Mouse (Mus musculus) stomach, embryonic 14.5 days (tissue): ENCODE results near the gene Mrpl36. TPM values are rescaled to one million over a fixed set of nuclear protein-coding genes. Genes with fewer than 3 reads are reported as not detected.
A peak's percentile ranks its signal among the peaks of the same experiment; 100 is the strongest.

ENCODE experiments used
- ATAC-seq: fragments of 200-750 bp; cut with Nextera tagmentation; 2 replicates; pipeline ENCODE4 v1.8.0; 2017; ENCODE audit warnings: low read depth, moderate TSS enrichment; ENCODE audit not compliant: insufficient number of reproducible peaks, insufficient read depth, low FRiP score
- H3K27ac ChIP-seq: fragments of 300-500 bp; sonication (generic); 2 replicates; pipeline ENCODE4 v1.5.1; 2014; ENCODE audit warnings: mild to moderate bottlenecking, low read length, moderate library complexity, mixed read lengths
- H3K27me3 ChIP-seq: fragments of 300-500 bp; sonication (generic); 2 replicates; pipeline ENCODE4 v1.6.1; 2014; ENCODE audit warnings: low read length, control low read depth, mixed read lengths; ENCODE audit not compliant: control insufficient read depth, insufficient read depth
- H3K36me3 ChIP-seq: fragments of 300-500 bp; sonication (generic); 2 replicates; pipeline ENCODE4 v1.6.1; 2014; ENCODE audit warnings: mild to moderate bottlenecking, control low read depth, low read length, moderate library complexity, mixed read lengths; ENCODE audit not compliant: control insufficient read depth, insufficient read depth
- H3K4me1 ChIP-seq: fragments of 300-500 bp; sonication (generic); 2 replicates; pipeline ENCODE4 v1.6.1; 2014; ENCODE audit warnings: low read length, control low read depth, mixed read lengths; ENCODE audit not compliant: control insufficient read depth, insufficient read depth
- H3K4me2 ChIP-seq: fragments of 300-500 bp; sonication (generic); replicated peaks from 2 replicates; pipeline ENCODE4 v1.6.1; 2014; ENCODE audit warnings: low read depth, low read length, control low read depth
- H3K4me3 ChIP-seq: fragments of 300-500 bp; sonication (generic); 2 replicates; pipeline ENCODE4 v1.5.1; 2014; ENCODE audit warnings: low read depth, low read length, control low read depth
- H3K9ac ChIP-seq: fragments of 300-500 bp; sonication (generic); replicated peaks from 2 replicates; pipeline ENCODE4 v1.6.1; 2014; ENCODE audit warnings: low read depth, mild to moderate bottlenecking, control low read depth, low read length, moderate library complexity, mixed read lengths
- H3K9me3 ChIP-seq: fragments of 300-500 bp; sonication (generic); 2 replicates; pipeline ENCODE4 v1.6.1; 2016; ENCODE audit warnings: low read depth, low read length, control low read depth; ENCODE audit not compliant: control insufficient read depth
- WGBS: fragments of 180-500 bp; shearing (Covaris S2); extraction: QIAGEN DNeasy Blood & Tissue Kit; methylation state at CpG from one replicate; pipeline ENCODE4 v1.1.7; 2014; 5-methylcytosine and 5-hydroxymethylcytosine counted together
- polyA plus RNA-seq: library from polyadenylated mRNA; unstranded; fragments of >200 nt; fragmentation: Nextera tagmentation; extraction: Ambion mirVana; gene quantifications from 2 replicates; pipeline ENCODE4 v1.2.1, GENCODE M21; 2014

Mrpl36 gene
- polyA plus RNA-seq = 122 and 137 TPM in 2 replicates

- Histone ChIP-seq H3K4me3 (peak within 1 kb of the TSS; percentile 54), H3K27ac (peak within 1 kb of the TSS; percentile 53; the same call in 1 of the 2 replicates), H3K9ac (peak within 1 kb of the TSS; percentile 45), H3K36me3 (peaks cover 22% of the 10 kb centered on the region), H3K27me3 (no peaks in the 10 kb centered on the region), H3K9me3 (no peaks in the 10 kb centered on the region), H3K4me1 (peaks cover 14% of the 10 kb centered on the region), H3K4me2 (peak within 1 kb of the TSS; percentile 76)
- WGBS = 1% methylated on average over 45 of the region's 45 CpGs
- peak; percentile 91 for ATAC-seq
These were observed at the start of gene Mrpl36, which contains the start of gene Ndufs6 for GRCm38 (mm10) chr13:73327827-73328698. Mrpl36 (plus strand) TSS chr13:73328513. Ndufs6 (minus strand) TSS chr13:73328542.

DNA sequence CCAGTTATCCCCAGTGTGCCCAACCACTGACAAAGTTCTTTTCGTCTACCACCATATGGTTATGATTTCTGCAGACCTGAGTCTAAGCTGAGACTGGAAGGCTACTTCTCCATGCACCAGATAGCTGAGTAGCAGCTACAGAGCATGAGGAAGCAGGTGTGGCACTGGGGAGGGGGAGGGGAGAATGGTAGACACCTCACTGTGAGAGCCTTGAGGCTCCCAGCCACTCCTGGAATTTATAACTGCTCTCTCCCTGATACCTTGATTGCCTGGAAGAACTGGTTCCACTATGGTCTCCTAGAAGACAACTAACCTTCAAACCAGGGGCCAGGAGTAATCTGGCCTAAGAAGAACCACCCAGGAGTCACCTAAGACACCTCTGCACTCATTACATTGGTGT, 49.1 kb upstream of the Mrpl36 start:
- no peaks in the 10 kb centered on the region for H3K36me3 ChIP-seq
- 82% methylated on average over 1 of the region's 1 CpGs for WGBS
- 0 out of 2 replicates have a peak, but pooled peaks cover 2% of the 10 kb centered on the region for H3K27me3 ChIP-seq
- H3K27ac ChIP-seq = no peak overlapping the region
- H3K4me1 ChIP-seq = no peaks in the 10 kb centered on the region
- ATAC-seq = 0 out of 2 replicates have a peak, but pooled peaks have one; percentile 4
- no peak overlapping the region for H3K9ac ChIP-seq
- H3K4me3 ChIP-seq = no peak overlapping the region
- H3K9me3 ChIP-seq = no peaks in the 10 kb centered on the region
- H3K4me2 ChIP-seq = no peak overlapping the region

DNA sequence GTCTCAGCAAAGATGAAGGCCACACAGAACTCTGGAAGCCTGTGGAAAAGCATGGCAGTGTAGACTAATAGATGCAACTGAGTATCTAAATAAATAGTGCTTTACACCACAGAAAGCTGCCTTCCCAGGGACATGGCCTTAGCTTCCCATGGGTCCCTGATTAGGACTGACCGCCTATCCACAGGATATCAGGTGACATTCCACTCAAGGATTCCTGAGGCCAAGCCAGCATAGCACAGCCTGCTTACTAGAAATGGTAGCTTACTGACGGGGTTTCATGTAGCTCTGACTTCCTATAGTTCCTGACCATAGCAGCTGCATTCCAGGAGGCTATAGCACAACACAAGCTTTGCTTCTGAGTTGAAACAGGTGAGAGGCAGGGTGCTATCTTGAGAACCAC, 45.9 kb upstream of the Mrpl36 start:
- Histone ChIP-seq H3K4me1 (no peaks in the 10 kb centered on the region), H3K9ac (no peak overlapping the region), H3K27me3 (no peaks in the 10 kb centered on the region), H3K27ac (no peak overlapping the region), H3K36me3 (no peaks in the 10 kb centered on the region), H3K9me3 (no peaks in the 10 kb centered on the region), H3K4me3 (no peak overlapping the region), H3K4me2 (no peak overlapping the region)
- 60% methylated on average over 2 of the region's 2 CpGs for WGBS
- ATAC-seq = no peak

DNA sequence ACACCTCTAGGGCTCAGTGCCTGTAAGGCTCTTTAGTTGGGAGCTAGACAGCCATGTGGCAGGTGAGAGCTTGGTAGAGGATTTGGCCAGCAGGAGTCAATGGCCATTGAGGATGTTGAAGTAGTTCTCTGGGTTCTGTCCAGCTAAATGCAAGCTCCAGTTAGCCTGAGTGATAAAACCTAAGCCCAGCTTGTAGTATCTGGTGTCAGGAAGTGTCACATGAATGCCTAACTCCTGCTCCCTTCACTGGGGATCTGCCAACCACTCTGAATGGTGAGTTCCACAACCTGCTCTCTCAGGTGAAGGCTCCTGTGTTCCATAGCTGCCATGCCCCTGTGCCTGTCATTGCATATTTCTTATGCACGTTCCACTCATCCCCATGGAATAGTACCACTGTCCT, 44.8 kb upstream of the Mrpl36 start:
- Histone ChIP-seq H3K9me3 (no peaks in the 10 kb centered on the region), H3K27ac (no peak overlapping the region)
- 86% methylated on average over 1 of the region's 1 CpGs for WGBS

DNA sequence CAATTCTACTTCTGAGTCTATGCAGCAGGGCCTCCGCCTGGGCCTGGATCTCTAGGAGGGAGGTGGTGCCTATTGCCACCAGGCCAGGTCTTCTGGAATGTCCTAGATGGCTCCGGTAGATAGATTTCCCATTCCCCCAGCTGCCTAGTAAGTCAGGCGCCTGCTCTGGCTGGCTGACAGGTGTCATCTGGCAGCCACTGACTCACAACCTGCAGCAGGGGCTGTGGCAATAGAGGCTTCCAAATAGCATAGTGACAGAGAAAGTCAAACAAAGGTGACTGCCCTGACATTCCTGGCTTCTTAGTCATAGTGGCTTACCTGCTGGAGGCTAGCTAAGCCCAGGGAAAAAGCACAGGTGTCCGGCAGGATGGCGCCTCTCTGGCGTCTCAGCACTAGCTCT, 38.1 kb upstream of the Mrpl36 start:
- WGBS = 74% methylated on average over 6 of the region's 6 CpGs
- Histone ChIP-seq H3K4me3 (no peak overlapping the region), H3K4me2 (no peak overlapping the region), H3K9me3 (no peaks in the 10 kb centered on the region), H3K36me3 (no peaks in the 10 kb centered on the region), H3K27me3 (no peaks in the 10 kb centered on the region), H3K4me1 (no peaks in the 10 kb centered on the region), H3K9ac (no peak overlapping the region), H3K27ac (no peak overlapping the region)
- peak; percentile 75 for ATAC-seq

More for the DNA sequence above, 44.8 kb upstream of the Mrpl36 start:
- H3K4me2 ChIP-seq = no peak overlapping the region
- H3K4me1 ChIP-seq = no peaks in the 10 kb centered on the region
- no peak overlapping the region for H3K4me3 ChIP-seq
- no peak for ATAC-seq
- H3K27me3 ChIP-seq = no peaks in the 10 kb centered on the region
- no peak overlapping the region for H3K9ac ChIP-seq
- H3K36me3 ChIP-seq = no peaks in the 10 kb centered on the region

GRCm38 (mm10) chr13:73291102-73291501, 37.2 kb upstream of the Mrpl36 start:
- 0 out of 2 replicates have a peak, but pooled peaks have one; percentile 43 for ATAC-seq

GRCm38 (mm10) chr13:73298717-73299116, 29.6 kb upstream of the Mrpl36 start:
- ATAC-seq = no peak
- Histone ChIP-seq H3K4me2 (no peak overlapping the region), H3K36me3 (no peaks in the 10 kb centered on the region), H3K9ac (no peak overlapping the region), H3K4me1 (no peaks in the 10 kb centered on the region), H3K4me3 (no peak overlapping the region), H3K9me3 (no peaks in the 10 kb centered on the region), H3K27me3 (no peaks in the 10 kb centered on the region), H3K27ac (no peak overlapping the region)
- 65% methylated on average over 4 of the region's 4 CpGs for WGBS

More at GRCm38 (mm10) chr13:73291102-73291501, 37.2 kb upstream of the Mrpl36 start:
- Histone ChIP-seq H3K4me2 (no peak overlapping the region), H3K4me1 (no peaks in the 10 kb centered on the region), H3K4me3 (no peak overlapping the region), H3K27ac (no peak overlapping the region), H3K9me3 (no peaks in the 10 kb centered on the region), H3K9ac (no peak overlapping the region), H3K36me3 (no peaks in the 10 kb centered on the region), H3K27me3 (no peaks in the 10 kb centered on the region)
- WGBS = 26% methylated on average over 2 of the region's 2 CpGs

DNA sequence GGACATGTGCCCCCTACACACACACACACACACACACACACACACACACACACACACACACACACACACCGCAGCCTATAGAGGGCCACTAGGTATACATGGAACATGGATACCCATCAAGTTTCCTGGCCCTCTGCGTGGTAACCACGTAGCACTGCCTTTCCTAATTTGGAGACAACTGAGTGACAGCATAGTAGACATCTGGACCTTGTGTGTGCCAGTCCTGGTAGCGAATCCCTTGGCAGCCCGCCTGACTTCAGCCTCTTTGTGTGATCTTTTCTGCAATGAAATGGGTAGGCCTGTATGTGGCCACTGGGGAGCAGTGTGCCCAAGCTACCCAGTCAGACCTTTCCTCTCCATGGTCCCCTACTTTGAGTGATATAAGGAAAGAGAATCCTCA, 29.0 kb upstream of the Mrpl36 start:
- Histone ChIP-seq H3K4me1 (no peaks in the 10 kb centered on the region), H3K4me3 (no peak overlapping the region), H3K27me3 (no peaks in the 10 kb centered on the region), H3K36me3 (no peaks in the 10 kb centered on the region), H3K9ac (no peak overlapping the region), H3K4me2 (no peak overlapping the region), H3K9me3 (no peaks in the 10 kb centered on the region), H3K27ac (no peak overlapping the region)
- 84% methylated on average over 5 of the region's 5 CpGs for WGBS
- no peak for ATAC-seq
